Mouse (Mus musculus) naive thymus-derived CD4-positive, alpha-beta T cell, adult 2 months (primary cell): ENCODE measurements around the gene Uqcr10.
"Not testable (repeated sequence)": the region's sequence is repeated elsewhere in the genome, so short reads cannot be mapped to it uniquely, and the experiment has no call there.

Experiments used
- DNase-seq: peaks from one replicate; pipeline ENCODE4 v3.0.0-alpha.2; 2011; ENCODE audit warnings: low read depth

Gene Uqcr10

GRCm38 (mm10) chr11:4714727-4715126, 10.6 kb upstream of the Uqcr10 start:
- DNase-seq: no peak

GRCm38 (mm10) chr11:4712822-4713221, 8.7 kb upstream of the Uqcr10 start:
- no peak for DNase-seq

- DNase-seq: not testable (repeated sequence)
Measured at GRCm38 (mm10) chr11:4710188-4710587, 6.0 kb upstream of the Uqcr10 start.

GRCm38 (mm10) chr11:4705178-4705577, 1.0 kb upstream of the Uqcr10 start:
- DNase-seq: no peak

- DNase-seq: no peak
Measured at GRCm38 (mm10) chr11:4703688-4704071, 462 bp downstream of the Uqcr10 start.

GRCm38 (mm10) chr11:4700726-4701125, 3.4 kb downstream of the Uqcr10 start:
- no peak for DNase-seq

GRCm38 (mm10) chr11:4697043-4697983, 6.8 kb downstream of the Uqcr10 start:
- DNase-seq: no peak

GRCm38 (mm10) chr11:4692162-4692561, 12.0 kb downstream of the Uqcr10 start:
- DNase-seq: no peak

GRCm38 (mm10) chr11:4691213-4691612, 12.9 kb downstream of the Uqcr10 start:
- no peak for DNase-seq

GRCm38 (mm10) chr11:4690353-4690752, 13.8 kb downstream of the Uqcr10 start:
- DNase-seq: no peak

GRCm38 (mm10) chr11:4688632-4689380, 15.3 kb downstream of the Uqcr10 start:
- no peak for DNase-seq

- no peak for DNase-seq
Measured at GRCm38 (mm10) chr11:4687874-4688273, 16.3 kb downstream of the Uqcr10 start.

- DNase-seq: no peak
Measured at GRCm38 (mm10) chr11:4687027-4687426, 17.1 kb downstream of the Uqcr10 start.

- no peak for DNase-seq
Measured at GRCm38 (mm10) chr11:4685510-4685909, 18.6 kb downstream of the Uqcr10 start.

GRCm38 (mm10) chr11:4685071-4685470, 19.1 kb downstream of the Uqcr10 start:
- no peak for DNase-seq

GRCm38 (mm10) chr11:4684186-4684585, 20.0 kb downstream of the Uqcr10 start:
- DNase-seq: no peak

- DNase-seq: no peak
Measured at GRCm38 (mm10) chr11:4683516-4683915, 20.6 kb downstream of the Uqcr10 start.

GRCm38 (mm10) chr11:4680126-4680525, 24.0 kb downstream of the Uqcr10 start:
- no peak for DNase-seq

- DNase-seq: no peak
Measured at GRCm38 (mm10) chr11:4679441-4679832, 24.7 kb downstream of the Uqcr10 start.

- DNase-seq: no peak
Measured at GRCm38 (mm10) chr11:4678700-4679440, 25.3 kb downstream of the Uqcr10 start.

GRCm38 (mm10) chr11:4677250-4677872, 26.8 kb downstream of the Uqcr10 start:
- no peak for DNase-seq

GRCm38 (mm10) chr11:4675693-4676092, 28.4 kb downstream of the Uqcr10 start:
- DNase-seq: no peak
